Mouse (Mus musculus) limb, embryonic 12.5 days (tissue): ENCODE data around the gene Hmgn2. TPM values are rescaled to one million over a fixed set of nuclear protein-coding genes. Genes with fewer than 3 reads are reported as not detected.

Experiments
- ATAC-seq: fragments of 200-750 bp; cut with Nextera tagmentation; 2 replicates; pipeline ENCODE4 v1.8.0; 2017; ENCODE audit warnings: low read depth, moderate TSS enrichment; ENCODE audit not compliant: insufficient number of reproducible peaks, insufficient read depth, low FRiP score, low TSS enrichment
- H3K27ac ChIP-seq: fragments of 300-500 bp; sonication (generic); 2 replicates; pipeline ENCODE4 v1.5.1; 2016; ENCODE audit warnings: mild to moderate bottlenecking, moderate library complexity
- H3K27me3 ChIP-seq: fragments of 300-500 bp; sonication (generic); 2 replicates; pipeline ENCODE4 v1.6.1; 2016; ENCODE audit warnings: mild to moderate bottlenecking, moderate library complexity
- H3K36me3 ChIP-seq: fragments of 300-500 bp; sonication (generic); 2 replicates; pipeline ENCODE4 v1.6.1; 2016; ENCODE audit warnings: mild to moderate bottlenecking, moderate library complexity
- H3K4me1 ChIP-seq: fragments of 300-500 bp; sonication (generic); replicated peaks from 2 replicates; pipeline ENCODE4 v1.6.1; 2016
- H3K4me2 ChIP-seq: fragments of 300-500 bp; sonication (generic); 2 replicates; pipeline ENCODE4 v1.6.1; 2016; ENCODE audit warnings: mild to moderate bottlenecking, moderate library complexity
- H3K4me3 ChIP-seq: fragments of 300-500 bp; sonication (generic); replicated peaks from 2 replicates; pipeline ENCODE4 v1.5.1; 2016; ENCODE audit warnings: mild to moderate bottlenecking
- H3K9ac ChIP-seq: fragments of 300-500 bp; sonication (generic); replicated peaks from 2 replicates; pipeline ENCODE4 v1.6.1; 2016; ENCODE audit warnings: mild to moderate bottlenecking, moderate library complexity
- H3K9me3 ChIP-seq: fragments of 300-500 bp; sonication (generic); 2 replicates; pipeline ENCODE4 v1.6.1; 2016; ENCODE audit warnings: mild to moderate bottlenecking, moderate library complexity
- WGBS: fragments of 180-500 bp; shearing (Covaris S2); methylation state at CpG from one replicate; pipeline ENCODE4 v1.1.7; 2016; 5-methylcytosine and 5-hydroxymethylcytosine counted together
- polyA plus RNA-seq: library from polyadenylated mRNA; unstranded; fragments of >200 nt; fragmentation: Nextera tagmentation; extraction: Ambion mirVana; gene quantifications from 2 replicates; pipeline ENCODE4 v1.2.1, GENCODE M21; 2016

Gene Hmgn2
- polyA plus RNA-seq, 1 experiment from 2014 or later, result 3,165 TPM

- Histone ChIP-seq H3K36me3 (peaks cover 62% of the 10 kb centered on the region), H3K4me2 (no peak overlapping the region), H3K4me1 (peaks cover 25% of the 10 kb centered on the region), H3K27ac (no peak overlapping the region), H3K27me3 (no peaks in the 10 kb centered on the region), H3K9ac (no peak overlapping the region), H3K9me3 (no peaks in the 10 kb centered on the region), H3K4me3 (no peak overlapping the region)
- no peak for ATAC-seq
- WGBS, result 87% methylated on average over 13 of the region's 13 CpGs
These were observed 2.4 kb upstream of the Hmgn2 start for GRCm38 (mm10) chr4:133970876-133971275.

GRCm38 (mm10) chr4:133970196-133970595, 1.7 kb upstream of the Hmgn2 start:
- no peaks in the 10 kb centered on the region for H3K9me3 ChIP-seq
- H3K27ac ChIP-seq, result no peak overlapping the region
- H3K9ac ChIP-seq, result no peak overlapping the region
- ATAC-seq, result no peak
- WGBS, result 58% methylated on average over 4 of the region's 4 CpGs
- no peaks in the 10 kb centered on the region for H3K27me3 ChIP-seq
- H3K36me3 ChIP-seq, result peaks cover 64% of the 10 kb centered on the region
- H3K4me1 ChIP-seq, result peaks cover 30% of the 10 kb centered on the region
- H3K4me2 ChIP-seq, result no peak overlapping the region
- H3K4me3 ChIP-seq, result no peak overlapping the region

GRCm38 (mm10) chr4:133969114-133969770, 792 bp upstream of the Hmgn2 start:
- peak overlapping the region; percentile 88 for H3K9ac ChIP-seq

GRCm38 (mm10) chr4:133967866-133968149, 642 bp downstream of the Hmgn2 start:
- peak; percentile 67 for ATAC-seq
- Histone ChIP-seq H3K4me3 (peak overlapping the region; percentile 77), H3K27me3 (no peaks in the 10 kb centered on the region), H3K9me3 (no peaks in the 10 kb centered on the region), H3K27ac (peak overlapping the region; percentile 100), H3K9ac (peak overlapping the region; percentile 99), H3K4me1 (peaks cover 30% of the 10 kb centered on the region), H3K36me3 (peaks cover 63% of the 10 kb centered on the region), H3K4me2 (peak overlapping the region; percentile 77)
- WGBS, result under 1% methylated on average over 29 of the region's 29 CpGs

More at GRCm38 (mm10) chr4:133969114-133969770, 792 bp upstream of the Hmgn2 start:
- H3K27ac ChIP-seq, result peak overlapping the region; percentile 100; the same call in 1 of the 2 replicates
- H3K4me2 ChIP-seq, result peak overlapping the region; percentile 77
- WGBS, result 35% methylated on average over 8 of the region's 8 CpGs
- H3K4me3 ChIP-seq, result peak overlapping the region; percentile 77; the same call in 1 of the 2 replicates
- peaks cover 58% of the 10 kb centered on the region for H3K36me3 ChIP-seq
- peaks cover 30% of the 10 kb centered on the region for H3K4me1 ChIP-seq
- no peaks in the 10 kb centered on the region for H3K9me3 ChIP-seq
- ATAC-seq, result no peak
- no peaks in the 10 kb centered on the region for H3K27me3 ChIP-seq

GRCm38 (mm10) chr4:133967138-133967865, 1.1 kb downstream of the Hmgn2 start:
- under 1% methylated on average over 85 of the region's 101 CpGs for WGBS
- ATAC-seq, result peak; percentile 48
- Histone ChIP-seq H3K4me3 (peak overlapping the region; percentile 77), H3K9me3 (no peaks in the 10 kb centered on the region), H3K27me3 (no peaks in the 10 kb centered on the region), H3K9ac (peak overlapping the region; percentile 99), H3K27ac (peak overlapping the region; percentile 100), H3K4me1 (peaks cover 30% of the 10 kb centered on the region), H3K4me2 (peak overlapping the region; percentile 77), H3K36me3 (peaks cover 62% of the 10 kb centered on the region)

GRCm38 (mm10) chr4:133966271-133966940, 2.0 kb downstream of the Hmgn2 start:
- Histone ChIP-seq H3K36me3 (peaks cover 53% of the 10 kb centered on the region), H3K4me3 (peak overlapping the region; percentile 77), H3K27me3 (no peaks in the 10 kb centered on the region), H3K9ac (peak overlapping the region; percentile 99), H3K27ac (peak overlapping the region; percentile 100; the same call in 1 of the 2 replicates), H3K4me1 (peaks cover 30% of the 10 kb centered on the region), H3K9me3 (no peaks in the 10 kb centered on the region), H3K4me2 (peak overlapping the region; percentile 77)
- 49% methylated on average over 12 of the region's 12 CpGs for WGBS
- no peak for ATAC-seq

GRCm38 (mm10) chr4:133962566-133962965, 5.9 kb downstream of the Hmgn2 start:
- no peak for ATAC-seq
- no peak overlapping the region for H3K4me2 ChIP-seq
- H3K4me1 ChIP-seq, result peaks cover 13% of the 10 kb centered on the region
- peaks cover 39% of the 10 kb centered on the region for H3K36me3 ChIP-seq
- H3K4me3 ChIP-seq, result no peak overlapping the region
- H3K9me3 ChIP-seq, result no peaks in the 10 kb centered on the region
- H3K9ac ChIP-seq, result no peak overlapping the region
- no peak overlapping the region for H3K27ac ChIP-seq
- no peaks in the 10 kb centered on the region for H3K27me3 ChIP-seq
- 86% methylated on average over 7 of the region's 7 CpGs for WGBS

GRCm38 (mm10) chr4:133958884-133959283, 9.6 kb downstream of the Hmgn2 start:
- no peak for ATAC-seq
- peaks cover 14% of the 10 kb centered on the region for H3K36me3 ChIP-seq
- H3K9me3 ChIP-seq, result no peaks in the 10 kb centered on the region
- 78% methylated on average over 1 of the region's 1 CpGs for WGBS
- H3K4me1 ChIP-seq, result no peaks in the 10 kb centered on the region
- H3K4me3 ChIP-seq, result no peak overlapping the region
- H3K9ac ChIP-seq, result no peak overlapping the region
- H3K27ac ChIP-seq, result no peak overlapping the region
- no peak overlapping the region for H3K4me2 ChIP-seq
- no peaks in the 10 kb centered on the region for H3K27me3 ChIP-seq

GRCm38 (mm10) chr4:133956358-133956757, 12.1 kb downstream of the Hmgn2 start:
- 78% methylated on average over 4 of the region's 4 CpGs for WGBS
- no peaks in the 10 kb centered on the region for H3K36me3 ChIP-seq
- no peak overlapping the region for H3K9ac ChIP-seq
- H3K4me3 ChIP-seq, result no peak overlapping the region
- no peak overlapping the region for H3K27ac ChIP-seq
- no peaks in the 10 kb centered on the region for H3K27me3 ChIP-seq
- ATAC-seq, result no peak
- H3K9me3 ChIP-seq, result no peaks in the 10 kb centered on the region
- no peak overlapping the region for H3K4me2 ChIP-seq
- no peaks in the 10 kb centered on the region for H3K4me1 ChIP-seq

GRCm38 (mm10) chr4:133946736-133947135, 21.7 kb downstream of the Hmgn2 start:
- peaks cover 3% of the 10 kb centered on the region; the same call in 1 of the 2 replicates for H3K9me3 ChIP-seq
- H3K27me3 ChIP-seq, result no peaks in the 10 kb centered on the region
- no peak overlapping the region for H3K27ac ChIP-seq
- H3K4me1 ChIP-seq, result no peaks in the 10 kb centered on the region
- ATAC-seq, result no peak
- no peaks in the 10 kb centered on the region for H3K36me3 ChIP-seq
- H3K4me2 ChIP-seq, result no peak overlapping the region
- H3K4me3 ChIP-seq, result no peak overlapping the region
- 66% methylated on average over 4 of the region's 4 CpGs for WGBS
- H3K9ac ChIP-seq, result no peak overlapping the region

GRCm38 (mm10) chr4:133943791-133944190, 24.7 kb downstream of the Hmgn2 start:
- WGBS, result 77% methylated on average over 3 of the region's 3 CpGs
- Histone ChIP-seq H3K4me3 (no peak overlapping the region), H3K27me3 (no peaks in the 10 kb centered on the region), H3K4me2 (no peak overlapping the region), H3K27ac (no peak overlapping the region), H3K4me1 (no peaks in the 10 kb centered on the region), H3K9me3 (peaks cover 3% of the 10 kb centered on the region; the same call in 1 of the 2 replicates), H3K9ac (no peak overlapping the region), H3K36me3 (no peaks in the 10 kb centered on the region)
- ATAC-seq, result no peak
